Comparison of ENCODE assay signal across 12 mouse cellular contexts in genomic region chr13:103102598-103102997, GRCm38 (mm10).
A peak's percentile ranks its signal among the peaks of the same experiment; 100 is the strongest.
DNase-seq lines count a peak whose midpoint lies in the region; ATAC-seq lines count a peak whose summit lies in the region.
"Had no signal": no experiment of that assay in that cellular context is flagged by ENCODE, and none has a peak within 500 bp of the region (broad histone marks: within the 10 kb centered on the region; RNA-seq: fewer than 3 reads in every experiment).

No protein-coding gene starts in this region.

- no peak overlapping the region for H3K4me3 ChIP-seq in kidney, embryonic 15.5 days (replicated peaks)
- no peak overlapping the region for H3K4me3 ChIP-seq in embryonic facial prominence, embryonic 13.5 days
- H3K4me3 ChIP-seq: megakaryocyte, embryonic 14.5 days had no signal

- peaks cover 8% of the 10 kb centered on the region for H3K27me3 ChIP-seq in kidney, embryonic 15.5 days
- H3K27me3 ChIP-seq in embryonic facial prominence, embryonic 13.5 days, result peaks cover 11% of the 10 kb centered on the region

- intact Hi-C loops in left cerebral cortex, postnatal 14 days (cut with DNase I), result no loop called here

- no peak overlapping the region for H3K4me2 ChIP-seq in kidney, embryonic 15.5 days
- no peak overlapping the region for H3K4me2 ChIP-seq in embryonic facial prominence, embryonic 13.5 days

- H3K9me3 ChIP-seq in kidney, embryonic 15.5 days (replicated peaks), result no peaks in the 10 kb centered on the region
- no peaks in the 10 kb centered on the region for H3K9me3 ChIP-seq in embryonic facial prominence, embryonic 13.5 days
- H3K9me3 ChIP-seq: megakaryocyte, embryonic 14.5 days had no signal

- H3K36me3 ChIP-seq in kidney, embryonic 15.5 days, result no peaks in the 10 kb centered on the region
- H3K36me3 ChIP-seq in embryonic facial prominence, embryonic 13.5 days, result no peaks in the 10 kb centered on the region

- 51% methylated on average over 6 of the region's 6 CpGs for WGBS in kidney, embryonic 15.5 days
- WGBS in embryonic facial prominence, embryonic 13.5 days, result 71% methylated on average over 6 of the region's 6 CpGs

- ATAC-seq in kidney, embryonic 15.5 days (replicated peaks; ENCODE audit: low FRiP score), result peak; percentile 40
- peak; percentile 43; the same call in 1 of the 2 replicates for ATAC-seq in embryonic facial prominence, embryonic 13.5 days (ENCODE audit: insufficient number of reproducible peaks, insufficient read depth, low FRiP score, low TSS enrichment, low read depth)

- H3K9ac ChIP-seq in kidney, embryonic 15.5 days, result no peak overlapping the region
- no peak overlapping the region for H3K9ac ChIP-seq in embryonic facial prominence, embryonic 13.5 days

- H3K27ac ChIP-seq in kidney, embryonic 15.5 days, result no peak overlapping the region
- no peak overlapping the region for H3K27ac ChIP-seq in embryonic facial prominence, embryonic 13.5 days

- DNase-seq in adrenal gland, adult 2 months, result peak; percentile 27
- DNase-seq in adrenal gland, postnatal 10 days, result no peak
- no peak for DNase-seq in kidney, adult 11 months
- peak; percentile 67 to 79 for DNase-seq in left cerebral cortex, postnatal 14 days (ENCODE audit: low spot score in 2 of 2)
- no peak for DNase-seq in B cell, adult 2 months
- no peak for DNase-seq in thymus, adult 18-20 months
- DNase-seq: cerebellum, adult 11 months; kidney, postnatal 36 days; retina, postnatal 1 day had no signal

- peaks cover 2% of the 10 kb centered on the region; the same call in 1 of the 2 replicates for H3K4me1 ChIP-seq in kidney, embryonic 15.5 days
- H3K4me1 ChIP-seq in embryonic facial prominence, embryonic 13.5 days, result peaks cover under 1% of the 10 kb centered on the region; the same call in 1 of the 2 replicates
- H3K4me1 ChIP-seq: megakaryocyte, embryonic 14.5 days had no signal

Comparison
In these comparisons a context has a peak if more than half of its experiments do, and no peak if none do; other contexts are left out.
1. DNase-seq: peak in adrenal gland, adult 2 months (single experiment) and left cerebral cortex, postnatal 14 days (2 of 2); none in adrenal gland, postnatal 10 days (single experiment), kidney, adult 11 months (single experiment), B cell, adult 2 months (0 of 2) and thymus, adult 18-20 months (0 of 2).